Mouse (Mus musculus) limb, embryonic 14.5 days (tissue): Measurements from ENCODE around the gene Wnk4. TPM values are rescaled to one million over a fixed set of nuclear protein-coding genes. Genes with fewer than 3 reads are reported as not detected.

Source experiments
- ATAC-seq: fragments of 200-750 bp; cut with Nextera tagmentation; 2 replicates; pipeline ENCODE4 v1.8.0; 2017; ENCODE audit warnings: low read depth, moderate number of reproducible peaks, moderate TSS enrichment; ENCODE audit not compliant: low FRiP score
- DNase-seq: peaks from one replicate; pipeline ENCODE4 v3.0.0-alpha.2; 2015; ENCODE audit warnings: low spot score
- H3K27ac ChIP-seq: fragments of 300-500 bp; sonication (generic); replicated peaks from 2 replicates; pipeline ENCODE4 v1.5.1; 2014; ENCODE audit warnings: low read depth, mild to moderate bottlenecking, low read length, moderate library complexity, mixed read lengths
- H3K27me3 ChIP-seq: fragments of 300-500 bp; sonication (generic); 2 replicates; pipeline ENCODE4 v1.6.1; 2014; ENCODE audit warnings: low read length, mixed read lengths; ENCODE audit not compliant: control insufficient read depth, insufficient read depth
- H3K36me3 ChIP-seq: fragments of 300-500 bp; sonication (generic); 2 replicates; pipeline ENCODE4 v1.6.1; 2014; ENCODE audit warnings: mild to moderate bottlenecking, low read length, moderate library complexity, mixed read lengths; ENCODE audit not compliant: control insufficient read depth, insufficient read depth
- H3K4me1 ChIP-seq: fragments of 300-500 bp; sonication (generic); 2 replicates; pipeline ENCODE4 v1.6.1; 2014; ENCODE audit warnings: antibody characterized with exemption, low read length, mixed read lengths; ENCODE audit not compliant: control insufficient read depth, insufficient read depth
- H3K4me2 ChIP-seq: fragments of 300-500 bp; sonication (generic); replicated peaks from 2 replicates; pipeline ENCODE4 v1.6.1; 2014; ENCODE audit warnings: low read depth, mild to moderate bottlenecking, low read length, moderate library complexity; ENCODE audit not compliant: severe bottlenecking
- H3K4me3 ChIP-seq: fragments of 300-500 bp; sonication (generic); replicated peaks from 2 replicates; pipeline ENCODE4 v1.5.1; 2014; ENCODE audit warnings: low read length
- H3K9ac ChIP-seq: fragments of 300-500 bp; sonication (generic); 2 replicates; pipeline ENCODE4 v1.6.1; 2014; ENCODE audit warnings: mild to moderate bottlenecking, low read depth, low read length, moderate library complexity; ENCODE audit not compliant: severe bottlenecking
- H3K9me3 ChIP-seq: fragments of 300-500 bp; sonication (generic); 2 replicates; pipeline ENCODE4 v1.6.1; 2016; ENCODE audit warnings: low read length; ENCODE audit not compliant: control insufficient read depth
- POLR2A ChIP-seq: fragments of 200-500 bp; IDR thresholded peaks from 2 replicates; pipeline ENCODE4 v1.8.0; 2012; ENCODE audit warnings: inconsistent platforms, mild to moderate bottlenecking, moderate library complexity, borderline replicate concordance; ENCODE audit not compliant: insufficient read depth, insufficient read length; ENCODE audit errors: extremely low read depth
- WGBS: fragments of 180-500 bp; shearing (Covaris S2); extraction: QIAGEN DNeasy Blood & Tissue Kit; methylation state at CpG from one replicate; pipeline ENCODE4 v1.1.7; 2014; 5-methylcytosine and 5-hydroxymethylcytosine counted together
- polyA plus RNA-seq, 2 experiments: library from polyadenylated mRNA; depleted of rRNA in 1 of 2; stranded (reverse) in 1 of 2; unstranded in 1 of 2; fragments of >200 nt; fragmentation: Nextera tagmentation in 1 of 2; extraction: Ambion mirVana in 1 of 2; gene quantifications; 2 replicates each; pipeline versions ENCODE4 v1.2.1 to v1.2.3; 2012 to 2014

The Wnk4 gene
- polyA plus RNA-seq, 2 experiments = 10.7 to 14.9 TPM

- peak overlapping the region; percentile 68; the same call in 1 of the 2 replicates for H3K27ac ChIP-seq
- peak overlapping the region; percentile 53 for H3K4me3 ChIP-seq
- peaks cover 36% of the 10 kb centered on the region for H3K27me3 ChIP-seq
- DNase-seq (no peak), ATAC-seq (no peak)
- H3K9me3 ChIP-seq = no peaks in the 10 kb centered on the region
- WGBS = under 1% methylated on average over 28 of the region's 30 CpGs
- peak overlapping the region; percentile 98 for H3K4me2 ChIP-seq
- peaks cover 18% of the 10 kb centered on the region for H3K36me3 ChIP-seq
- peaks cover 36% of the 10 kb centered on the region for H3K4me1 ChIP-seq
- no peak for TF ChIP-seq POLR2A
- peak overlapping the region; percentile 71 for H3K9ac ChIP-seq
These were observed 536 bp downstream of the Wnk4 start for GRCm38 (mm10) chr11:101260826-101261380.

- no peak for ATAC-seq
- no peak for TF ChIP-seq POLR2A
- Histone ChIP-seq H3K4me3 (peak overlapping the region; percentile 53), H3K4me2 (peak overlapping the region; percentile 98), H3K4me1 (peaks cover 36% of the 10 kb centered on the region), H3K27me3 (peaks cover 40% of the 10 kb centered on the region), H3K36me3 (peaks cover 9% of the 10 kb centered on the region; the same call in 1 of the 2 replicates), H3K9ac (peak overlapping the region; percentile 31; the same call in 1 of the 2 replicates), H3K27ac (no peak overlapping the region), H3K9me3 (no peaks in the 10 kb centered on the region)
- no peak for DNase-seq
- WGBS = 2% methylated on average over 24 of the region's 24 CpGs
These were observed 2.1 kb downstream of the Wnk4 start for GRCm38 (mm10) chr11:101262272-101262967.

- Histone ChIP-seq H3K27ac (no peak overlapping the region), H3K4me1 (peaks cover 36% of the 10 kb centered on the region), H3K9me3 (no peaks in the 10 kb centered on the region), H3K4me3 (no peak overlapping the region), H3K9ac (no peak overlapping the region), H3K4me2 (no peak overlapping the region; the same call in 1 of the 2 replicates), H3K36me3 (0 out of 2 replicates have a peak, but pooled peaks cover 4% of the 10 kb centered on the region), H3K27me3 (peaks cover 44% of the 10 kb centered on the region)
- DNase-seq (no peak), ATAC-seq (no peak)
- no peak for TF ChIP-seq POLR2A
- 4% methylated on average over 32 of the region's 32 CpGs for WGBS
These were observed 3.0 kb downstream of the Wnk4 start for GRCm38 (mm10) chr11:101263138-101263988.

GRCm38 (mm10) chr11:101263989-101264280 is 3.6 kb downstream of the Wnk4 start:
- 11% methylated on average over 3 of the region's 3 CpGs for WGBS
- Histone ChIP-seq H3K27ac (no peak overlapping the region), H3K4me3 (no peak overlapping the region), H3K4me2 (no peak overlapping the region), H3K4me1 (peaks cover 36% of the 10 kb centered on the region), H3K9me3 (no peaks in the 10 kb centered on the region), H3K9ac (no peak overlapping the region), H3K36me3 (no peaks in the 10 kb centered on the region), H3K27me3 (peaks cover 44% of the 10 kb centered on the region)
- TF ChIP-seq POLR2A = no peak
- ATAC-seq (no peak), DNase-seq (no peak)

GRCm38 (mm10) chr11:101264954-101265471 is 4.6 kb downstream of the Wnk4 start:
- ATAC-seq (no peak), DNase-seq (no peak)
- peak overlapping the region; percentile 29 for H3K4me3 ChIP-seq
- H3K4me2 ChIP-seq = peak overlapping the region; percentile 37
- H3K36me3 ChIP-seq = no peaks in the 10 kb centered on the region
- H3K27me3 ChIP-seq = peaks cover 44% of the 10 kb centered on the region
- H3K4me1 ChIP-seq = peaks cover 27% of the 10 kb centered on the region
- no peak for TF ChIP-seq POLR2A
- WGBS = 2% methylated on average over 31 of the region's 31 CpGs
- no peaks in the 10 kb centered on the region for H3K9me3 ChIP-seq
- no peak overlapping the region for H3K27ac ChIP-seq
- H3K9ac ChIP-seq = 0 out of 2 replicates have a peak overlapping the region, but pooled peaks have one; percentile 5
